Mouse (Mus musculus): ENCODE measurements at regions not wholly inside any gene's neighbourhood (a gene's known extent, or its start where the extent isn't known, plus 50 kb on each side); places are given as distances from the start of the nearest gene placed in this dataset.

DNA sequence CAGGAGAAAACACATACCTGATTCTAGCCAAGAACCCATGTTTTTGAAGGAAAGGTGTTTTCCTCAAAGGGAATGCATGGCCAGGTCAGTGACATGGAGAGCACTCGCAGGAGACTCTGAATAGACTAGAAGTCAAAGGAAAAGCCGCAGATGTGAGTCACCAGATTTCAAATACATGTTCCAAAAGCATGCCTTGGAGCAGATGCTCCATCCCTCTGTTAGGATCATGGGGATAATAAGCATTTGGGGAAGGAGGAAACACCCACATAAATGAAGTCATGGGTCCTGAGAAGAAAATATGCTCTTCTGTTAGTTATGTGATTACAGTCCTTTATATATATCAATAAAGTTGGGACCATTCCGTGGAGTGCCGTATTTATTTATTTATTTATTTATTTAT, 58.7 kb upstream of the Fam241a start:
- no peak for ATAC-seq (replicated peaks; ENCODE audit: insufficient number of reproducible peaks, low FRiP score, low TSS enrichment)
- WGBS (ENCODE audit: insufficient replicate concordance) = 85% methylated on average over 4 of the region's 4 CpGs
- Histone ChIP-seq H3K27ac (ENCODE audit: low read depth, low read length) (no peak overlapping the region), H3K9me3 (replicated peaks; ENCODE audit: control insufficient read depth, low read length) (no peaks in the 10 kb centered on the region), H3K4me3 (ENCODE audit: low read depth, low read length) (no peak overlapping the region), H3K36me3 (ENCODE audit: control insufficient read depth, insufficient read depth, low read length) (no peaks in the 10 kb centered on the region), H3K9ac (ENCODE audit: low read depth, low read length) (no peak overlapping the region), H3K27me3 (ENCODE audit: control insufficient read depth, insufficient read depth, low read length) (peaks cover 4% of the 10 kb centered on the region; the same call in 1 of the 2 replicates), H3K4me1 (ENCODE audit: control insufficient read depth, insufficient read depth, low read length) (no peaks in the 10 kb centered on the region), H3K4me2 (no peak overlapping the region)

- Histone ChIP-seq H3K4me1 (ENCODE audit: control insufficient read depth, insufficient read depth, low read length) (no peaks in the 10 kb centered on the region), H3K9me3 (replicated peaks; ENCODE audit: control insufficient read depth, low read length) (no peaks in the 10 kb centered on the region), H3K4me2 (no peak overlapping the region), H3K36me3 (ENCODE audit: control insufficient read depth, insufficient read depth, low read length) (no peaks in the 10 kb centered on the region), H3K9ac (ENCODE audit: low read depth, low read length) (no peak overlapping the region), H3K4me3 (ENCODE audit: low read depth, low read length) (no peak overlapping the region), H3K27me3 (ENCODE audit: control insufficient read depth, insufficient read depth, low read length) (no peaks in the 10 kb centered on the region), H3K27ac (ENCODE audit: low read depth, low read length) (no peak overlapping the region)
- WGBS (ENCODE audit: insufficient replicate concordance) = 79% methylated on average over 4 of the region's 4 CpGs
- ATAC-seq (replicated peaks; ENCODE audit: insufficient number of reproducible peaks, low FRiP score, low TSS enrichment) = no peak
Observed at GRCm38 (mm10) chr3:127953610-127954009, 57.5 kb upstream of the Fam241a start.

DNA sequence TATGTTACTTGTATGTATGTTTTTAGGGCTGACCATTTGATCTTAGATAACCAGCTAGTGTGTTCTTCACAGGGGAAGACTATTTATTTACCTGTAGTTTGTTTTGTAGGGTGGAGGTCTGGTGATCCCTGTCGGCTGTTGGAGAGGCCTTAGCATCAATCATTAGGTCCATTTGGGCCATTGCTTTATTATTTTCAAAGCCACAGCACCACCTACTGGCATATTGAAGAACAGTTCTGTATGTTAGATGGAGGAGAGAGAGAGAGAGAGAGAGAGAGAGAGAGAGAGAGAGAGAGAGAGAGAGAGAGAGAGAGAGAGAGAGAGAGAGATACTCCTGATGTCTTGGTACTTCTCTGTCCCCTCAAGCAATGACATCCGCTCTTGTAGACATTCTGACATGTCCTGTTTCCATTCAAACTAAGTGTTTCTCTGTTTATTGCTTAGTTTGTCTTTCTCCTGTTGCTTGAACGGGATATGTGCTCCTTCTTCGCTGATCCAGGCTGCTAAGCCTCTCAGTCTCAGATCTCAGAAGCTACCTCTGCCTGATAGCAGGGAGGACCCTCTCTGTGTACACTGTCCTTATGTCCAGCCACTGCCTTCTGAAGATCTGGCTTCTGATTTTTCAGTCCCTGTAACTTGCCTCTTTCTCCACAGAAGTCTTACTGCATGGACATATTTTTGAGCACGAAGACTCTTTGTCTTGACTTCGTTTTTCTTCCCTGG, 52.9 kb upstream of the Fam241a start:
- Histone ChIP-seq H3K9ac (ENCODE audit: low read depth, low read length) (no peak overlapping the region), H3K4me2 (no peak overlapping the region), H3K9me3 (replicated peaks; ENCODE audit: control insufficient read depth, low read length) (no peaks in the 10 kb centered on the region), H3K4me1 (ENCODE audit: control insufficient read depth, insufficient read depth, low read length) (no peaks in the 10 kb centered on the region), H3K27me3 (ENCODE audit: control insufficient read depth, insufficient read depth, low read length) (peaks cover 15% of the 10 kb centered on the region), H3K27ac (ENCODE audit: low read depth, low read length) (no peak overlapping the region), H3K4me3 (ENCODE audit: low read depth, low read length) (no peak overlapping the region), H3K36me3 (ENCODE audit: control insufficient read depth, insufficient read depth, low read length) (no peaks in the 10 kb centered on the region)
- WGBS (ENCODE audit: insufficient replicate concordance) = 42% methylated on average over 6 of the region's 6 CpGs
- no peak for ATAC-seq (replicated peaks; ENCODE audit: insufficient number of reproducible peaks, low FRiP score, low TSS enrichment)

DNA sequence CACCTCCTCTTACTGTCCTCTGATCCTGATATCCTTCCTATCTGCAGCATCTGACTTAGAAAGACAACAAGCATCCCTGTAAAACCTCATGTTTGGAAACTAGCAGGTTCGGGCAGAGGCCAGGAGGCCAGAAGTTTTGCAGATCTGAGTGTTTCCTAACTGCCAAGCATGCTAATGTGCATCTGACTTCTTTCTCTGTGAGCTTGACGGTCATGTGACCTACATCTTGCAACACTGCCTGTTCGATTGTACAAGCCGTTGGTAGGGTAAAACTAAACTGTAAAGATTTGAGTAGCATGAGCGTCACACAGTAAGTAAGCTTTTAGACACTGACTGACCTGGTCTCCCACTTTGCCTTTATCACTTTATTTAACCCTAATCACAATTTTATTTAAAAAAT, 52.2 kb upstream of the Fam241a start:
- H3K4me3 ChIP-seq (ENCODE audit: low read depth, low read length) = no peak overlapping the region
- H3K4me1 ChIP-seq (ENCODE audit: control insufficient read depth, insufficient read depth, low read length) = no peaks in the 10 kb centered on the region
- H3K36me3 ChIP-seq (ENCODE audit: control insufficient read depth, insufficient read depth, low read length) = no peaks in the 10 kb centered on the region
- WGBS (ENCODE audit: insufficient replicate concordance) = 78% methylated on average over 5 of the region's 5 CpGs
- no peak overlapping the region for H3K4me2 ChIP-seq
- no peak overlapping the region for H3K9ac ChIP-seq (ENCODE audit: low read depth, low read length)
- ATAC-seq (replicated peaks; ENCODE audit: insufficient number of reproducible peaks, low FRiP score, low TSS enrichment) = no peak
- no peaks in the 10 kb centered on the region for H3K9me3 ChIP-seq (replicated peaks; ENCODE audit: control insufficient read depth, low read length)
- H3K27me3 ChIP-seq (ENCODE audit: control insufficient read depth, insufficient read depth, low read length) = peaks cover 20% of the 10 kb centered on the region
- no peak overlapping the region for H3K27ac ChIP-seq (ENCODE audit: low read depth, low read length)
